Mouse (Mus musculus) gastrocnemius, postnatal 25 days (tissue): ENCODE measurements around the gene Speer4f2. TPM values are rescaled to one million over a fixed set of nuclear protein-coding genes. Genes with fewer than 3 reads are reported as not detected.
"Not testable (repeated sequence)": the region's sequence is repeated elsewhere in the genome, so short reads cannot be mapped to it uniquely, and the experiment has no call there.

Experiments
- DNase-seq: peaks from one replicate; pipeline ENCODE4 v3.0.0; 2022
- long read RNA-seq, 2 experiments: library from polyadenylated mRNA; stranded (forward); transcript quantifications; one replicate each; pipeline ENCODE4 v2.0.0; 2021
- total RNA-seq, 2 experiments: library from RNA; stranded (reverse); gene quantifications; 1 replicate in 1 of 2; 2 replicates in 1 of 2; pipeline ENCODE4 v1.2.3; 2021

Speer4f2 gene
- not detected for total RNA-seq
- long read RNA-seq, experiment 1: 0 reads
- long read RNA-seq, experiment 2: 0 reads

GRCm38 (mm10) chr5:17372880-17373279, at the start of gene Speer4f2:
Gene Speer4f2 (plus strand): TSS chr5:17373180.
- not testable (repeated sequence) for DNase-seq

DNA sequence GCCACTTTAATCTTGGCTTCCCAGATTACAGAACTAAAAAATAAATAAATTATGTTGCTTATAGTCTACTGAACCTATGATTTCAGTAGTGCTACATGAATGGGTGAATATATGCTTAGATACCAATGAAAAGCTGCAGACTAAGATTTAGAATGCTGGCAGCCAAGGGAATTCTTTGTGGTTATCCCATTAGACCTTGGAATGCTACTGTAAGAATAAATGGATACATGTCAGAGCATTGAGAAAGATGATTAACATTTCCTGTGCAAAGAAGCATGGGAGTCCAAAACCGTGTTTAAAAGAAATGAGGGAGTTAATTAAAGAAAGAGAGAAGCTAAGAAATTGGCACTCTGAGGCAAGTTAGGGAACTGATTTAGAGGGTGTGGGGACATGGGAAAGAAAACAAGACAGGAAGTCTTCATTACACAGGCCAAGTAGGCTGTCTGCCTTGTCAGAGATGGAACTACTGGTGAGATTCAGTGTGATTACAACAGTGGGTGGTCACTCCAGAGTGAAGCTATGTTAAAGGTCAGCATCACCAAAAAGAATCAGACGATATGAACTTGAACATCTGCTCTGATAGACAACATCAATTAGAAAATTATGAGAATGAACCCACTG, 43.9 kb upstream of the Speer4f2 start:
- DNase-seq: no peak

DNA sequence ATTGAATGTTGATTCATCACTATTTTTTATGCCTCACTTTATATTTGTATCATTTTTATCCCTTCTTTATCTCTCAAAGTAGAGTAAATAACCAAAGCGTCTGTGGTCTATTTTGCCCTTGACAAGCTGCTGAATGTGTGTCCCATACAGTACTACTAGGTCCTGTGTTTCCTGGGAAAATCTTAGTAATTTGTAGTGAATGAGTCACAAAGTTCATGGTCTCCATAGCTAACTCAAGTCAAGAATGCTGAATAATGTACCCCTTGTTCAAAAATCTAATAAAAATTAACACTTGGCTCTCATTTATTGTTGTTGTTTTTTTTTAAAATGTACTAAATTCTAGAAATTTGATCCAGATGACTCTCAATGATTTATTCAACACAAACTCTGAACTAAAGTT, 38.1 kb upstream of the Speer4f2 start:
- no peak for DNase-seq

DNA sequence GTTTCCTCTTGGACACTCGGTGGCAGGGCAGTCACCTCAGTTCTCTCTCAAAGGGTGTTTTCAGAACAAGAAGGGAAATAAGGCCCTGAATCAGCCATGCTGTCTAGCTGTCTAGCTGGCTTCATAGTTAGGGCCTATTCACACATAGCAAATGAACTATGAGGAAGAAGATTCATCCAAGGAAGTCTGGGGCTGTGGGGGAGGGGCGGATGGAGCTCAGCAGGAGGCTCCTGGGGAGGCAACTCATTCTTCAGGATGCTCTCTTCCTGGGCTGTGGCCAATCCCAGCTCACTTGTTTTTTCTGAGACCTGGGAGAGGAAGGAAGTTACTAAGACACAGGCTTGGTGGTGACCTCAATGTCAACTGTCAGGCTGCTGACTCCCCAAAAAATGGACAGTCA, 27.2 kb upstream of the Speer4f2 start:
- not testable (repeated sequence) for DNase-seq

DNA sequence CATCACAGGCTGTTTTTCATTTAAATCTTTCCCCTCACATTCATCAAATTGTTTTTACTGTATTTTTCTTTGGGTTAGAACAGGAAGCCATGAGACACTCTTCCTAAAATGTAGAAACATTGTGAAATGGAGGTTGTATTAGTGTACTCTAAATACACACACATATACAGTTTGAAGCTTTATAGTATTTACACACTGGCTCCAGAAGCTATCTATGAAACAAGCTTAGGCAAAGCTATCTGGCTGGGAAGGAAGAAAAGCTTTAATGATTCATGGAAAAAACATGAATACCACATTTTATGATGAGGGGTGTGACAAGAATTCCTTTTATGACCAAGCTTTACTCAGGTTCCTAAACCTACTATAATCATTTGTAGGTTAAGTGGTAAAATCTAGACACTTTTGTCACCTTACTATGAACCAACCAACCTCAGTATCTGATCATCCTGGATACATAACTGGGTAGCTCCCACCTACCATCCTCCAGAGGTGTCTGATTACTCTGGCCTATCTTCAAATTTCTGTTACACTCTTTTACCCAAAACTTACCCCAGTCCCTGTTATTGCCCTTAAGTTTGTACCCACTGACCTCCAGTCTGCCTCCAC, 13.5 kb upstream of the Speer4f2 start:
- DNase-seq: no peak

- DNase-seq: no peak
Observed at GRCm38 (mm10) chr5:17389926-17390325, 16.9 kb downstream of the Speer4f2 start.

GRCm38 (mm10) chr5:17391207-17391606, 18.2 kb downstream of the Speer4f2 start:
- DNase-seq: no peak

- DNase-seq: no peak
Observed at GRCm38 (mm10) chr5:17400571-17400970, 27.6 kb downstream of the Speer4f2 start.

DNA sequence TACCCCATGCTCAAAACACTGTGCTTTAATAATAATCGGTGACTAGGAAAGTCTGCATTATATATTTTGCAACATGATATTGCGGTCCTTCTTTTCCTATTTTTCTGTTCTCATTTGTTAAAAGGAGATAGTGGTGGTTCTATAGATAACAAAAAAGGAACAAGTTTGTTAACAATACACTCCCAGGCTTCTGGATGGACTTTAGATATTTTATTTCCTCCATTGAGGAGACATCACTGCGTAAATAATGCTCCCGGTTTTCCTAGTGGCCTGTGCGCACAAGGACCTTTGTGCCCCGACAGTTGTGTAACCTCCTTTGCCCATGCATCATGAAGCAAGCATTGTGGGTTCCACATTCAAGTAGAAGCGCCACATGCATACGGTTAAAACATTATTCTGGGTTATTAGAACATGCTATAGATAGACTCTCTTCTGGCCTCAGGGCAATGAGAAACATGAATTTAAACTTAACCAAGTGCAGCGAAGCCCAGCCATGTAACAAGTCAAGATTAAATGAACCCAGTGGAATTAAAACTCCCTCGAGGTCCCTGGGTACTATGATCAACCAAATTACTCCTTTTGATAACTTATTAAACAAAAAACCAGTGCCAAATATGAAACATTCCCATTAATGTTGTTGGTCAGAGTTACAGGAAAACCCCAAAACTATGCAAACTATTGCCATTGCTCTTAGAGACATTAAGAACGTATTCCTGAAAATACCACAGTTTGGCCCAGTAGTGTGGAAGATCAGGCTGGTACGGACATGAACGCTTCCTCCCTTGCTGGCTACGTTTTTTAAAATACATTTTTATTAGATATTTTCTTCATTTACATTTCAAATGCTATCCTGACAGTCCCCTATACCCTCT, 28.5 kb downstream of the Speer4f2 start:
- no peak for DNase-seq

- DNase-seq: no peak
Observed at GRCm38 (mm10) chr5:17402330-17403125, 29.5 kb downstream of the Speer4f2 start.

GRCm38 (mm10) chr5:17403584-17403983, 30.6 kb downstream of the Speer4f2 start:
- DNase-seq: no peak

- DNase-seq: no peak
Observed at GRCm38 (mm10) chr5:17408924-17409660, 36.1 kb downstream of the Speer4f2 start.

GRCm38 (mm10) chr5:17417201-17417600, 44.2 kb downstream of the Speer4f2 start:
- no peak for DNase-seq

DNA sequence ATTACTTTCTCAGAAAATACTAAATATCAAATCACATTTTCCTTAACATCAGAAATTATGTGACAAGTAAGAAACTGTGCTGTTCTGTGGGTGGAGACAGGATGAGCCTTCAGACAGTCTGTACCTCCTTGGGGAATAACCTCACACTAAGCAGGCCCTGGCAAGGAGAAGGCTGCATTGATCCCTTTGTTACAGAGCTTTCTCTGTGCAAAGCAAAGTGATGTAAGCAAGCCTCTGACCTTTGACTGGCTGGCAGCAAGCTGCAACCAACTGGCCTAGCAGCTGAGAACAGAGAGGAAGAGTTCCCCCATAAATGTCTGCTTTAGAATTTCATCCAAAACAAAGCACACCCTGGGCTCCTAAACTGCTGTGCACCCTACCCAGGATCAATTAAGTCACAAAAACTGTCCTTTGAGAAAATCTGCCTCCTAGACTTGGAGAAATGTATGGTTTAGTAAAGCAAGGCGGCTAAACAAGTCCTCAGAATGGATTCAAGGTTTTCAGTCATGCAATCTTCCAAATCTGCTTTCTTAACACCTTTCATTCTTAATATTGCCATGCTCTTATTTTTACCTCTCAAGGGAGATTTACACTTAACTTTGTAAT, 46.3 kb downstream of the Speer4f2 start:
- peak; percentile 48 for DNase-seq

GRCm38 (mm10) chr5:17419921-17420320, 46.9 kb downstream of the Speer4f2 start:
- no peak for DNase-seq

DNA sequence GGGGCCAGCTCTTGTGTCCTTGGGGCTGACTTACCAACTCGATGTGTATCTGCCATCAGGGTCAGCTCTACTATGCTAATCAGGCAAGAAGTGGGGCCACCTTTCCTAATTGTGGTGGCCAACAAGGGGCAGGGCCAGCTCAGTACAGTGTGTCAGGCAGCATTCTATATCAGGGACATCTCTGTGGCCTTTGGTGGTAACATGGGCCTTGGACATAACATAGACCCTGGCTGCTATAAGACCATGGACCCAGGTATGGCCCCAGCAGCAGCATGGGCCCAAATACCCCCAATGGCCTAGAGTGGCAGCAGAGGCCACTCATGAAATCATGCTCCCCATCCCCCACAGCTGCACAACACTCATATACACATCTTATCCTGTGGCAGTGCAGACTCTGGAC, 49.2 kb downstream of the Speer4f2 start:
- no peak for DNase-seq

DNA sequence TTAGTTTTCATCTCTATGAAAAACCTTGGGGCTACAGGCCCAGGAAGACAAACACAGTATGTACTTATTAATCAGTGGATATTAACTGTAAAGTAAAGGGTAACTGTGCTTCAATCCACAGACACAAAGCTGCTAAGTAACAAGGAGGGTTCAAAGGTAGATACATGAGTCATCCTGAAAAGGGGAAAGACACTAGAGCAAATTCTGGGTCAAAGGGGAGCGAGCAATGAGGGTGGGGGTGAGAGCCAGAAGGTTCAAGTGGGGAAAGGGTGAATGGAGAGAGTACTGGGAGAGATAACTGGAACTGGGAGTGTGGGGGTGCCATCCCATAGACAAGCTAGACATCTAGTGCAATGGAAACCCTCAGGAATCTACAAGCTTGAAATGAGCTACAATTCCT, 54.0 kb downstream of the Speer4f2 start:
- no peak for DNase-seq
